Mouse (Mus musculus): Measurements from ENCODE around the gene Pkd1. TPM values are rescaled to one million over a fixed set of nuclear protein-coding genes. Genes with fewer than 3 reads are reported as not detected.

The Pkd1 gene
- total and polyA plus RNA-seq, 2 experiments from 2014 or later: 16.0 to 87.9 TPM

DNA sequence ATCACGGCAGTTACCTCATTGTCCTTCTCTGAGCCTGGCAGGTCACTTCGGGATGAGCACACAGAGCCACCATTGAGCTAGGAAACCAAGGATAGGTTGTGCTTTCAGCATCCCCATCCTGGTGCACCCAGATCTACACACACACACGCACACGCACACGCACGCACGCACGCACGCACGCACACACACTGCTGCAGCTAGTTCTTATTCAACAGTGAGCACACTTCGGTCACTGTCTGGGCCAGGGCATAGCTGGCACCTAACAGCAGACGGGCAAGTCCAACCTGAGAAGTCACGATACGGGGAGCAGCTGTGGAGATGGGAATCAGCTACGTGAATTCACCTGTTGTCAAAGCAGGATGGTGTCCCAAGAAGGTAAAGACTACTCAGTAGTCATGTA lies 90.9 kb downstream of the Pkd1 start:
- Histone ChIP-seq H3K27ac (no peak overlapping the region), H3K4me1 (ENCODE audit: insufficient read depth, low read length) (no peaks in the 10 kb centered on the region), H3K9me3 (ENCODE audit: low read length) (no peaks in the 10 kb centered on the region), H3K36me3 (ENCODE audit: insufficient read depth, low read length) (0 out of 2 replicates have a peak, but pooled peaks cover 16% of the 10 kb centered on the region), H3K4me3 (ENCODE audit: low read length) (no peak overlapping the region), H3K4me2 (ENCODE audit: low read depth, low read length) (no peak overlapping the region), H3K27me3 (ENCODE audit: insufficient read depth, low read length) (no peaks in the 10 kb centered on the region), H3K9ac (replicated peaks; ENCODE audit: low read length) (no peak overlapping the region)
- ATAC-seq: no peak
- 96% methylated on average over 15 of the region's 15 CpGs for WGBS
- TF ChIP-seq CTCF (IDR thresholded peaks at IDR 0.05; ENCODE audit: low read depth): no peak
- DNase-seq (ENCODE audit: low spot score): no peak

DNA sequence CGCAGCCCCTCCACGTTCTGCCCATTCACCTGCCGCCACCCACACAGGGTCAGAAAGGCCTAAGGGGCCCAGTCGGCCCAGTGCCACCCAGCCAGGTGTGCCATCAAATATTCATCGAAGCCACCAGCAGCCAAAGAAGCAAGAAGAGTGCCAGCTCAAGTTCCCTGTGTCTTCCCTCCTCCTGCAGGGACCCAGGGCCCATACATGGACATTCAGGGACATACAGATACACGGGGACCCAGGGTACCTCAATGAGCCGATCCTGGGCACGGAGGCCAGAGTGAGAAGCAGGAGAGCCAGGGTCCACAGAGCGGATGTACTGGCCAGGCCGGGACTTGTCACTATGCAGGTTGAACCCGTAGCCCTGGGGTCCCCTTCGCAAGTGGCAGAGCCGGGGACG lies 92.3 kb downstream of the Pkd1 start:
- no peak overlapping the region for H3K9ac ChIP-seq (replicated peaks; ENCODE audit: low read length)
- DNase-seq (ENCODE audit: low spot score) (no peak), ATAC-seq (no peak)
- H3K4me3 ChIP-seq (ENCODE audit: low read length): no peak overlapping the region
- no peak overlapping the region for H3K4me2 ChIP-seq (ENCODE audit: low read depth, low read length)
- no peaks in the 10 kb centered on the region for H3K4me1 ChIP-seq (ENCODE audit: insufficient read depth, low read length)
- no peaks in the 10 kb centered on the region for H3K27me3 ChIP-seq (ENCODE audit: insufficient read depth, low read length)
- no peak overlapping the region for H3K27ac ChIP-seq
- 0 out of 2 replicates have a peak, but pooled peaks cover 16% of the 10 kb centered on the region for H3K36me3 ChIP-seq (ENCODE audit: insufficient read depth, low read length)
- H3K9me3 ChIP-seq (ENCODE audit: low read length): no peaks in the 10 kb centered on the region
- WGBS: 91% methylated on average over 14 of the region's 14 CpGs
- TF ChIP-seq CTCF (IDR thresholded peaks at IDR 0.05; ENCODE audit: low read depth): no peak

DNA sequence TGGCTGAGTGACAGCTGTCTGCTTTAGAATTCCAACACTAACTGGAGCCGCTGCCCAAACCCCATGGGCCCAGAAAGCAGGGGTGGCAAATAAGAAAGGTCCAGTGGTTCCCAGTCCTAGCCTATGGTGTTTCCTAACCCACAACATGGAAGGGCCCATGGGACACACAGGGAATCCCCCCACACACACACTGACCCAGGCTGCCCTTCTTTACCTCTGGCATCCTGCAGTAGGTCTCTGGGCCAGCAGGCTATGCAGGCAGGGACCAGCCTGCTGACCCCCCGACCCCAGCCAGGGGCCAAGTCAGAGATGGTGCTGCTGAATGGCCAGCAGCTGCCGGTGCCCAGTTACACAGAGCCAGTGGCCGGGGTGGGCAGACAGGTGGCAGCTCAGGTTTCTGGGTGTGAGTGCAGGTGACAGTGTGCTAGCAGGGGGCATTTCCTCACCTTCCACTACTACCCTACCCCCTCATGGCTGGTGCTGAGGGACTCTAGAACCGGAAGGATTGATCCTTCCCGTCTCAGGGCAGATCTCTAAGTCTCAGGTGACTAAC lies 93.2 kb downstream of the Pkd1 start:
- 84% methylated on average over 6 of the region's 6 CpGs for WGBS
- no peak overlapping the region for H3K4me3 ChIP-seq (ENCODE audit: low read length)
- H3K9me3 ChIP-seq (ENCODE audit: low read length): no peaks in the 10 kb centered on the region
- TF ChIP-seq CTCF (IDR thresholded peaks at IDR 0.05; ENCODE audit: low read depth): no peak
- no peak overlapping the region for H3K9ac ChIP-seq (replicated peaks; ENCODE audit: low read length)
- H3K4me2 ChIP-seq (ENCODE audit: low read depth, low read length): no peak overlapping the region
- ATAC-seq (no peak), DNase-seq (ENCODE audit: low spot score) (no peak)
- 0 out of 2 replicates have a peak, but pooled peaks cover 16% of the 10 kb centered on the region for H3K36me3 ChIP-seq (ENCODE audit: insufficient read depth, low read length)
- H3K27ac ChIP-seq: no peak overlapping the region
- no peaks in the 10 kb centered on the region for H3K4me1 ChIP-seq (ENCODE audit: insufficient read depth, low read length)
- no peaks in the 10 kb centered on the region for H3K27me3 ChIP-seq (ENCODE audit: insufficient read depth, low read length)

- Histone ChIP-seq H3K27me3 (ENCODE audit: insufficient read depth, low read length) (no peaks in the 10 kb centered on the region), H3K4me1 (ENCODE audit: insufficient read depth, low read length) (no peaks in the 10 kb centered on the region), H3K9me3 (ENCODE audit: low read length) (no peaks in the 10 kb centered on the region), H3K36me3 (ENCODE audit: insufficient read depth, low read length) (0 out of 2 replicates have a peak, but pooled peaks cover 10% of the 10 kb centered on the region), H3K4me3 (ENCODE audit: low read length) (no peak overlapping the region), H3K27ac (peak overlapping the region; percentile 60; the same call in 1 of the 2 replicates), H3K4me2 (ENCODE audit: low read depth, low read length) (no peak overlapping the region), H3K9ac (replicated peaks; ENCODE audit: low read length) (no peak overlapping the region)
- TF ChIP-seq CTCF (IDR thresholded peaks at IDR 0.05; ENCODE audit: low read depth): no peak
- no peak for ATAC-seq
- WGBS: 61% methylated on average over 6 of the region's 7 CpGs
- DNase-seq (ENCODE audit: low spot score): no peak
These were observed 94.5 kb downstream of the Pkd1 start for GRCm38 (mm10) chr17:24644030-24644715.

DNA sequence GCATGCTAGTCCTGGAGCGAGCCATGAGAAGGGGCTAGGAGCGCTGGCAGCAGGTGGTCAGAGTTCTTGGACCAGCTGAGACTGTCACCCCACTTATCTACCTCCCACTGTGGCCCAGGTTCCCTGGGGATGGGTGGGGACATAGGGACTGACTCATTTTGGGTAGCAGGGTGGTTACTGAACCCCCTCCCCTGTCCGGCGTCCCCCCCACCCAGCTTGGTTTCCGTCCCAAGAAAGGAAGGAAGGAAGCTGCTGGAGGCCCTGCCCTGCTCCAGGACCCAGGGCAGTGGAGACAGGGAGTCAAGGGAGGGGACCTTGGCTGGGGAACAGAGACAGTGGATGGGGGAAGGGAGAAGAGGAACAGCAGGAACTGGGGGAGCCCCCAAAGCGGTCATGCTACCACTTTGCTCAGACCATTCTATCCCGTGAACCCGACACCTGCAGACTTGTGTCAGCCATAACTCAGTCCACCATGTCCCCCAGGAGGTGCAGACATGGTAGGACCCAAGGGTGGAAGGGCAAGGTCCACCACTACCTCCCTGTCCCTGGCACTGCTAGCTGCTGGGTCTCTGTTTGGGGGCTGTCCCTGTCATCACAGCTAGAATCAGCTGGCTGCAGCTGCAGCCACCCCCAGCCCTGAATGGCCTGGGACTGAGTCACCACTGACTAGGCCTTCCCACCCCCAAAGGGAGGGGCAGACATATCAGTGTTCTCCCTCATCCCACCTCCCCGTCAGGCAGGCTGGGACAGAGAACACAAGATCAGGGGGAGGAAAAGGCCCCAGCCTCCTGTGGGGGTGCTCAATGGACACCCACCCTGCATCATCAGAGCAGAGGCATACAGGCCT lies 95.5 kb downstream of the Pkd1 start:
- DNase-seq (ENCODE audit: low spot score): no peak
- 77% methylated on average over 9 of the region's 9 CpGs for WGBS
- H3K27ac ChIP-seq: peak overlapping the region; percentile 60; the same call in 1 of the 2 replicates
- no peak overlapping the region for H3K9ac ChIP-seq (replicated peaks; ENCODE audit: low read length)
- H3K36me3 ChIP-seq (ENCODE audit: insufficient read depth, low read length): 0 out of 2 replicates have a peak, but pooled peaks cover under 1% of the 10 kb centered on the region
- H3K9me3 ChIP-seq (ENCODE audit: low read length): no peaks in the 10 kb centered on the region
- no peak for ATAC-seq
- no peaks in the 10 kb centered on the region for H3K27me3 ChIP-seq (ENCODE audit: insufficient read depth, low read length)
- no peak for TF ChIP-seq CTCF (IDR thresholded peaks at IDR 0.05; ENCODE audit: low read depth)
- H3K4me1 ChIP-seq (ENCODE audit: insufficient read depth, low read length): peaks cover 4% of the 10 kb centered on the region; the same call in 1 of the 2 replicates
- H3K4me3 ChIP-seq (ENCODE audit: low read length): no peak overlapping the region
- no peak overlapping the region for H3K4me2 ChIP-seq (ENCODE audit: low read depth, low read length)

DNA sequence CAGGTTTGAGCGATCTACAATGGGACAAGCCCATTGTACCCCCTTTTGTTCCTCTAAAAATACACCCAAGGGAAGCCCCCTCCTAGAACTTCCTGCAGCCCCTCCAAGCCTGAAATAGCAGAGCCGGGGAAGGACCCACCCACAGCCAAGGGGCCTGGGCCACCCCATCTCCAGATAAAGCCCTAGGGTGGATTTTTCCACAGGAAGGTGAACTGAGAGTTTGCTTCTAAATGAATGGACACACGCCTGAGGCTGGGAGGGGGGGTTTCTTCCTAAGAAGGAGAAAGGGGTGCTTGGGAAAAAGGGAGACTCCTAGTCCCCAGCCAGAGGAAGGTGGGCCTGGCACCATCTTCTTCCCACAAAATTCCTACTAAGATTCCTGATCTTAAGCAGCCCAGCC lies 96.3 kb downstream of the Pkd1 start:
- no peak overlapping the region for H3K9ac ChIP-seq (replicated peaks; ENCODE audit: low read length)
- no peak overlapping the region for H3K4me2 ChIP-seq (ENCODE audit: low read depth, low read length)
- H3K4me3 ChIP-seq (ENCODE audit: low read length): no peak overlapping the region
- 83% methylated on average over 3 of the region's 3 CpGs for WGBS
- ATAC-seq: no peak
- no peak for TF ChIP-seq CTCF (IDR thresholded peaks at IDR 0.05; ENCODE audit: low read depth)
- 0 out of 2 replicates have a peak overlapping the region, but pooled peaks have one; percentile 11 for H3K27ac ChIP-seq
- H3K4me1 ChIP-seq (ENCODE audit: insufficient read depth, low read length): peaks cover 4% of the 10 kb centered on the region; the same call in 1 of the 2 replicates
- H3K27me3 ChIP-seq (ENCODE audit: insufficient read depth, low read length): no peaks in the 10 kb centered on the region
- no peaks in the 10 kb centered on the region for H3K36me3 ChIP-seq (ENCODE audit: insufficient read depth, low read length)
- no peak for DNase-seq (ENCODE audit: low spot score)
- H3K9me3 ChIP-seq (ENCODE audit: low read length): no peaks in the 10 kb centered on the region

Small RNA genes lying within 50 kb of the gene (microRNA-seq; reads per million reads assigned to microRNA genes)
- 0 reads per million in 2 experiments for gene Gm24589

Other genes starting within 250 kb of the Pkd1 start
- 0.90 and 1.5 TPM in 2 replicates for gene Abca17, start 198.8 kb upstream of the Pkd1 start, total RNA-seq (2014; rRNA removed)
- 1.0 and 1.2 TPM in 2 replicates for gene Abca17, start 198.8 kb upstream of the Pkd1 start, polyA plus RNA-seq (2015; fragmentation: Nextera tagmentation; extraction: Ambion mirVana)
- gene Abca3, start 197.9 kb upstream of the Pkd1 start, total RNA-seq (2014; rRNA removed): 98.9 and 102 TPM in 2 replicates
- 26.1 and 27.3 TPM in 2 replicates for gene Abca3, start 197.9 kb upstream of the Pkd1 start, polyA plus RNA-seq (2015; fragmentation: Nextera tagmentation; extraction: Ambion mirVana)
- gene Rnps1, start 135.3 kb upstream of the Pkd1 start, total RNA-seq (2014; rRNA removed): 234 and 244 TPM in 2 replicates
- 287 and 295 TPM in 2 replicates for gene Rnps1, start 135.3 kb upstream of the Pkd1 start, polyA plus RNA-seq (2015; fragmentation: Nextera tagmentation; extraction: Ambion mirVana)
- gene Eci1, start 123.2 kb upstream of the Pkd1 start, total RNA-seq (2014; rRNA removed): 45.2 and 47.9 TPM in 2 replicates
- gene Eci1, start 123.2 kb upstream of the Pkd1 start, polyA plus RNA-seq (2015; fragmentation: Nextera tagmentation; extraction: Ambion mirVana): 56.8 and 60.6 TPM in 2 replicates
- gene Dnase1l2, start 106.7 kb upstream of the Pkd1 start, total RNA-seq (2014; rRNA removed): 4.7 and 7.0 TPM in 2 replicates
- gene Dnase1l2, start 106.7 kb upstream of the Pkd1 start, polyA plus RNA-seq (2015; fragmentation: Nextera tagmentation; extraction: Ambion mirVana): 0.71 and 1.1 TPM in 2 replicates
- 32.4 and 36.3 TPM in 2 replicates for gene E4f1, start 79.5 kb upstream of the Pkd1 start, total RNA-seq (2014; rRNA removed)
- gene E4f1, start 79.5 kb upstream of the Pkd1 start, polyA plus RNA-seq (2015; fragmentation: Nextera tagmentation; extraction: Ambion mirVana): 28.0 and 33.5 TPM in 2 replicates
- gene Pgp, start 79.4 kb upstream of the Pkd1 start, total RNA-seq (2014; rRNA removed): 71.7 and 74.1 TPM in 2 replicates
- 94.1 and 97.6 TPM in 2 replicates for gene Pgp, start 79.4 kb upstream of the Pkd1 start, polyA plus RNA-seq (2015; fragmentation: Nextera tagmentation; extraction: Ambion mirVana)
- 0.47 and 4.0 TPM in 2 replicates for gene Bricd5, start 76.0 kb upstream of the Pkd1 start, total RNA-seq (2014; rRNA removed)
- gene Bricd5, start 76.0 kb upstream of the Pkd1 start, polyA plus RNA-seq (2015; fragmentation: Nextera tagmentation; extraction: Ambion mirVana): 1.3 and 1.4 TPM in 2 replicates
- gene Mlst8, start 70.8 kb upstream of the Pkd1 start, total RNA-seq (2014; rRNA removed): 45.9 and 55.3 TPM in 2 replicates
- gene Mlst8, start 70.8 kb upstream of the Pkd1 start, polyA plus RNA-seq (2015; fragmentation: Nextera tagmentation; extraction: Ambion mirVana): 26.3 and 26.4 TPM in 2 replicates
- 152 and 163 TPM in 2 replicates for gene Caskin1, start 61.2 kb upstream of the Pkd1 start, total RNA-seq (2014; rRNA removed)
- 42.1 and 43.7 TPM in 2 replicates for gene Caskin1, start 61.2 kb upstream of the Pkd1 start, polyA plus RNA-seq (2015; fragmentation: Nextera tagmentation; extraction: Ambion mirVana)
- 159 and 165 TPM in 2 replicates for gene Traf7, start 21.9 kb upstream of the Pkd1 start, total RNA-seq (2014; rRNA removed)
- gene Traf7, start 21.9 kb upstream of the Pkd1 start, polyA plus RNA-seq (2015; fragmentation: Nextera tagmentation; extraction: Ambion mirVana): 64.0 and 66.1 TPM in 2 replicates
- gene Rab26, start 15.6 kb upstream of the Pkd1 start, total RNA-seq (2014; rRNA removed): 2.7 and 4.0 TPM in 2 replicates
- gene Rab26, start 15.6 kb upstream of the Pkd1 start, polyA plus RNA-seq (2015; fragmentation: Nextera tagmentation; extraction: Ambion mirVana): 10.6 and 14.7 TPM in 2 replicates
- gene Tsc2, start 82.8 kb downstream of the Pkd1 start, total RNA-seq (2014; rRNA removed): 98.0 and 114 TPM in 2 replicates
- gene Tsc2, start 82.8 kb downstream of the Pkd1 start, polyA plus RNA-seq (2015; fragmentation: Nextera tagmentation; extraction: Ambion mirVana): 45.7 and 51.2 TPM in 2 replicates
- gene Nthl1, start 82.8 kb downstream of the Pkd1 start, total RNA-seq (2014; rRNA removed): 4.2 and 5.6 TPM in 2 replicates
- gene Nthl1, start 82.8 kb downstream of the Pkd1 start, polyA plus RNA-seq (2015; fragmentation: Nextera tagmentation; extraction: Ambion mirVana): 7.2 and 7.8 TPM in 2 replicates
- 72.8 and 91.1 TPM in 2 replicates for gene Slc9a3r2, start 100.5 kb downstream of the Pkd1 start, total RNA-seq (2014; rRNA removed)
- 57.6 and 60.6 TPM in 2 replicates for gene Slc9a3r2, start 100.5 kb downstream of the Pkd1 start, polyA plus RNA-seq (2015; fragmentation: Nextera tagmentation; extraction: Ambion mirVana)
- 0.78 TPM in 1 of 2 replicates, not detected in the other for gene Npw, start 108.6 kb downstream of the Pkd1 start, total RNA-seq (2014; rRNA removed)
- gene Npw, start 108.6 kb downstream of the Pkd1 start, polyA plus RNA-seq (2015; fragmentation: Nextera tagmentation; extraction: Ambion mirVana): 0.65 and 0.81 TPM in 2 replicates
- 40.9 and 47.0 TPM in 2 replicates for gene Zfp598, start 119.9 kb downstream of the Pkd1 start, total RNA-seq (2014; rRNA removed)
- gene Zfp598, start 119.9 kb downstream of the Pkd1 start, polyA plus RNA-seq (2015; fragmentation: Nextera tagmentation; extraction: Ambion mirVana): 14.2 and 14.6 TPM in 2 replicates
- 331 and 347 TPM in 2 replicates for gene Syngr3, start 140.1 kb downstream of the Pkd1 start, total RNA-seq (2014; rRNA removed)
- 280 and 294 TPM in 2 replicates for gene Syngr3, start 140.1 kb downstream of the Pkd1 start, polyA plus RNA-seq (2015; fragmentation: Nextera tagmentation; extraction: Ambion mirVana)
- gene Gfer, start 146.3 kb downstream of the Pkd1 start, total RNA-seq (2014; rRNA removed): 21.1 and 26.1 TPM in 2 replicates
- 39.7 and 41.4 TPM in 2 replicates for gene Gfer, start 146.3 kb downstream of the Pkd1 start, polyA plus RNA-seq (2015; fragmentation: Nextera tagmentation; extraction: Ambion mirVana)
- gene Noxo1, start 146.4 kb downstream of the Pkd1 start, total RNA-seq (2014; rRNA removed): 6.1 and 8.1 TPM in 2 replicates
- 1.4 and 2.2 TPM in 2 replicates for gene Noxo1, start 146.4 kb downstream of the Pkd1 start, polyA plus RNA-seq (2015; fragmentation: Nextera tagmentation; extraction: Ambion mirVana)
- gene Tbl3, start 157.8 kb downstream of the Pkd1 start, total RNA-seq (2014; rRNA removed): 53.2 and 55.2 TPM in 2 replicates
- gene Tbl3, start 157.8 kb downstream of the Pkd1 start, polyA plus RNA-seq (2015; fragmentation: Nextera tagmentation; extraction: Ambion mirVana): 43.5 and 49.2 TPM in 2 replicates
- gene Rnf151, start 168.2 kb downstream of the Pkd1 start, total RNA-seq (2014; rRNA removed): not detected in 2 replicates
- gene Rnf151, start 168.2 kb downstream of the Pkd1 start, polyA plus RNA-seq (2015; fragmentation: Nextera tagmentation; extraction: Ambion mirVana): not detected in 2 replicates
- gene Rps2, start 168.3 kb downstream of the Pkd1 start, total RNA-seq (2014; rRNA removed): 2,181 and 2,600 TPM in 2 replicates
- gene Rps2, start 168.3 kb downstream of the Pkd1 start, polyA plus RNA-seq (2015; fragmentation: Nextera tagmentation; extraction: Ambion mirVana): 809 and 820 TPM in 2 replicates
- 135 and 157 TPM in 2 replicates for gene Ndufb10, start 174.6 kb downstream of the Pkd1 start, total RNA-seq (2014; rRNA removed)
- gene Ndufb10, start 174.6 kb downstream of the Pkd1 start, polyA plus RNA-seq (2015; fragmentation: Nextera tagmentation; extraction: Ambion mirVana): 353 and 356 TPM in 2 replicates
- gene Rpl3l, start 178.0 kb downstream of the Pkd1 start, total RNA-seq (2014; rRNA removed): 1.3 TPM in 1 of 2 replicates, not detected in the other
- gene Rpl3l, start 178.0 kb downstream of the Pkd1 start, polyA plus RNA-seq (2015; fragmentation: Nextera tagmentation; extraction: Ambion mirVana): 0.41 and 0.52 TPM in 2 replicates
- 17.0 and 19.6 TPM in 2 replicates for gene Msrb1, start 186.8 kb downstream of the Pkd1 start, total RNA-seq (2014; rRNA removed)
- gene Msrb1, start 186.8 kb downstream of the Pkd1 start, polyA plus RNA-seq (2015; fragmentation: Nextera tagmentation; extraction: Ambion mirVana): 22.7 and 25.5 TPM in 2 replicates
- gene Hs3st6, start 203.2 kb downstream of the Pkd1 start, total RNA-seq (2014; rRNA removed): not detected in 2 replicates
- gene Hs3st6, start 203.2 kb downstream of the Pkd1 start, polyA plus RNA-seq (2015; fragmentation: Nextera tagmentation; extraction: Ambion mirVana): 0.43 and 0.47 TPM in 2 replicates